Mouse (Mus musculus): ENCODE data around the gene Vmn1r218.
"Not testable (repeated sequence)": the region's sequence is repeated elsewhere in the genome, so short reads cannot be mapped to it uniquely, and the experiment has no call there.

The Vmn1r218 gene

GRCm38 (mm10) chr13:23133099-23133498, at the start of gene Vmn1r218:
Vmn1r218 (plus strand) TSS chr13:23133155.
- DNase-seq (ENCODE audit: low spot score in 2 of 2) = no peak

GRCm38 (mm10) chr13:23094386-23094785, 38.6 kb upstream of the Vmn1r218 start:
- DNase-seq (ENCODE audit: low spot score in 2 of 2) = no peak

- DNase-seq (ENCODE audit: low spot score in 2 of 2) = not testable (repeated sequence)
These were observed 14.8 kb upstream of the Vmn1r218 start, which contains the start of gene Vmn1r217 for GRCm38 (mm10) chr13:23118126-23118525. Vmn1r217 (minus strand) TSS chr13:23118226.

- no peak for DNase-seq (ENCODE audit: low spot score in 2 of 2)
These were observed 12.3 kb upstream of the Vmn1r218 start for GRCm38 (mm10) chr13:23120611-23121010.

- no peak for DNase-seq (ENCODE audit: low spot score in 2 of 2)
These were observed 546 bp downstream of the Vmn1r218 start for GRCm38 (mm10) chr13:23133501-23133900.

GRCm38 (mm10) chr13:23138880-23139279, 5.9 kb downstream of the Vmn1r218 start:
- DNase-seq (ENCODE audit: low spot score in 2 of 2) = no peak

- DNase-seq (ENCODE audit: low spot score in 2 of 2) = no peak
These were observed 24.9 kb downstream of the Vmn1r218 start for GRCm38 (mm10) chr13:23157848-23158247.

- no peak for DNase-seq (ENCODE audit: low spot score in 2 of 2)
These were observed 26.1 kb downstream of the Vmn1r218 start, which contains the start of gene Vmn1r219 for GRCm38 (mm10) chr13:23159012-23159411. Vmn1r219 (plus strand) TSS chr13:23159312.

GRCm38 (mm10) chr13:23166471-23166870, 33.5 kb downstream of the Vmn1r218 start:
- not testable (repeated sequence) for DNase-seq (ENCODE audit: low spot score in 2 of 2)

GRCm38 (mm10) chr13:23187875-23188274, 54.9 kb downstream of the Vmn1r218 start, which contains the start of gene Vmn1r220:
Vmn1r220 (minus strand) TSS chr13:23187975.
- DNase-seq (ENCODE audit: low spot score in 2 of 2) = no peak
